Mouse (Mus musculus): ENCODE measurements around the gene Baiap2l2. TPM values are rescaled to one million over a fixed set of nuclear protein-coding genes. Genes with fewer than 3 reads are reported as not detected.

Gene Baiap2l2
- polyA plus RNA-seq, 1 experiment = not detected

GRCm38 (mm10) chr15:79254661-79255060 lies 30.7 kb downstream of the Baiap2l2 start, which contains the start of gene Slc16a8:
TSS of gene Slc16a8 (minus strand) at chr15:79254761.
- no peak for TF ChIP-seq TAL1 (IDR thresholded peaks at IDR 0.05; ENCODE audit: low read length)
- no peak for TF ChIP-seq GATA1 (IDR thresholded peaks at IDR 0.05; ENCODE audit: low read length)
- Histone ChIP-seq H3K9me3 (ENCODE audit: control insufficient read depth, low read length) (no peaks in the 10 kb centered on the region), H3K4me1 (ENCODE audit: control insufficient read depth) (peaks cover 4% of the 10 kb centered on the region), H3K36me3 (ENCODE audit: control insufficient read depth) (no peaks in the 10 kb centered on the region), H3K4me3 (replicated peaks) (no peak within 1 kb of the TSS), H3K27me3 (ENCODE audit: control insufficient read depth) (peaks cover 55% of the 10 kb centered on the region)

DNA sequence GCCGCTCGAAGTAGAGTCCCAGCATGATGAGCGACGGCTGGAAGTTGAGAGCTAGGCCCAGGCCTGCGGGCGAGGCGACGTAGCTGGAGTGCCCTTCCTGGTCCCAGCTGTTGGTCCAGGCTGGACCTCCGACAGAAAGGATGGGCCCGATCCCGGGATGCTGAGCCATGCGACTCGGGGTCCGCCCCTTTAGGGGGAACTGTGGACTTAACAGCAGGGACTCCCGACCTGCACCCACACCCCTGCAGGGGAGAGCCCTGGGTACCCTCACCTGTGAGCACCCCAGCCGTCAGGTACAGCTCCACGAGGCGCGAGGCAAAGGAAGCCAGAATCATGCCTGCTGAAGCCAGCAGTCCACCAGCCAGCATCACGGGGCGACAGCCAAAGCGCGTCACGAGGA lies 32.8 kb downstream of the Baiap2l2 start:
- Histone ChIP-seq H3K36me3 (ENCODE audit: control insufficient read depth) (peaks cover 11% of the 10 kb centered on the region), H3K9me3 (ENCODE audit: control insufficient read depth, low read length) (no peaks in the 10 kb centered on the region), H3K4me1 (ENCODE audit: control insufficient read depth) (peaks cover 4% of the 10 kb centered on the region), H3K4me3 (replicated peaks) (no peak overlapping the region), H3K27me3 (ENCODE audit: control insufficient read depth) (peaks cover 46% of the 10 kb centered on the region)
- no peak for TF ChIP-seq TAL1 (IDR thresholded peaks at IDR 0.05; ENCODE audit: low read length)
- no peak for TF ChIP-seq GATA1 (IDR thresholded peaks at IDR 0.05; ENCODE audit: low read length)

DNA sequence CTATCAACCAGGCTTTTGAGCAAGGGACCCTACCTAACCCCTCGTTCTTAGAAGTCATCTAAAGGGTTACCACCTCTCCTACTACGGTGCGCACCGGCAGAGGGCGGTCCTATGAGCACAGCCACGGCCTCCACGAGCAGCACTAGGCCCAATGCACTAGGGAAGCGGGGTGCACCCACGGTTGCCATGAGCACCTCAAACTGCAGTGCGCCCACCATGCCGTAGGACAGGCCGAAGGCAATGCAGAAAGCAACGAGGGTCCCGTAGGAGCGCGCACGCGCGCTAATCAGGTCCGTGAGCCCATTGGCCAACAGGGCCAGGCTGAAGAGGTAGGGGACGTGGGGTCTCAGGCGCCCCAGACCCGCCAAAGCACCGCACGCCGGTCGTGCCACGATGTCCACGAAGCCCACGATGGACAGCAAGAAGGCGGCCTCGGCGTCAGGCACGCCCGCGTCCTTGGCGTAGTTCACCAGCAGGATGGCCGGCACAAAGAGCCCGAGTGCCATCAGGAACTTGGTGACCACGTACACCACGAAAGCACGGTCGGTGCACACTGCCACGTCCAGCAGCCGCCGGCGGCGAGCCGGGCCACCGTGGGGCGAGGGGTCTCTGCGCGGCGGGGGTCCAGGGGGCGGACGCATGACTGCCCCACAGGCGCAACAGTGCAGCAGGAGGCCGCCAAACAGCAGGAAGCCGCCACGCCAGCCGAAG lies 33.4 kb downstream of the Baiap2l2 start:
- H3K4me3 ChIP-seq (replicated peaks) = no peak overlapping the region

GRCm38 (mm10) chr15:79251168-79251567 lies 34.2 kb downstream of the Baiap2l2 start:
- Histone ChIP-seq H3K4me3 (replicated peaks) (no peak overlapping the region), H3K4me1 (ENCODE audit: control insufficient read depth) (peaks cover 4% of the 10 kb centered on the region), H3K27me3 (ENCODE audit: control insufficient read depth) (peaks cover 46% of the 10 kb centered on the region), H3K36me3 (ENCODE audit: control insufficient read depth) (peaks cover 22% of the 10 kb centered on the region), H3K9me3 (ENCODE audit: control insufficient read depth, low read length) (no peaks in the 10 kb centered on the region)
- TF ChIP-seq TAL1 (IDR thresholded peaks at IDR 0.05; ENCODE audit: low read length) (no peak), GATA1 (IDR thresholded peaks at IDR 0.05; ENCODE audit: low read length) (no peak)

More for the DNA sequence above, 33.4 kb downstream of the Baiap2l2 start:
- Histone ChIP-seq H3K27me3 (ENCODE audit: control insufficient read depth) (peaks cover 46% of the 10 kb centered on the region), H3K36me3 (ENCODE audit: control insufficient read depth) (peaks cover 14% of the 10 kb centered on the region), H3K4me1 (ENCODE audit: control insufficient read depth) (peaks cover 4% of the 10 kb centered on the region), H3K9me3 (ENCODE audit: control insufficient read depth, low read length) (no peaks in the 10 kb centered on the region)
- no peak for TF ChIP-seq TAL1 (IDR thresholded peaks at IDR 0.05; ENCODE audit: low read length)
- TF ChIP-seq GATA1 (IDR thresholded peaks at IDR 0.05; ENCODE audit: low read length) = no peak

- peaks cover 45% of the 10 kb centered on the region for H3K27me3 ChIP-seq (ENCODE audit: control insufficient read depth)
- TF ChIP-seq TAL1 (IDR thresholded peaks at IDR 0.05; ENCODE audit: low read length) (no peak), GATA1 (IDR thresholded peaks at IDR 0.05; ENCODE audit: low read length) (no peak)
- peaks cover 4% of the 10 kb centered on the region for H3K4me1 ChIP-seq (ENCODE audit: control insufficient read depth)
- peaks cover 31% of the 10 kb centered on the region for H3K36me3 ChIP-seq (ENCODE audit: control insufficient read depth)
- no peaks in the 10 kb centered on the region for H3K9me3 ChIP-seq (ENCODE audit: control insufficient read depth, low read length)
- H3K4me3 ChIP-seq (replicated peaks) = no peak overlapping the region
Observed at GRCm38 (mm10) chr15:79250236-79250635, 35.1 kb downstream of the Baiap2l2 start.

- Histone ChIP-seq H3K4me1 (ENCODE audit: control insufficient read depth) (peaks cover 5% of the 10 kb centered on the region), H3K4me3 (replicated peaks) (no peak overlapping the region), H3K27me3 (ENCODE audit: control insufficient read depth) (no peaks in the 10 kb centered on the region), H3K9me3 (ENCODE audit: control insufficient read depth, low read length) (peaks cover 9% of the 10 kb centered on the region), H3K36me3 (ENCODE audit: control insufficient read depth) (peaks cover 66% of the 10 kb centered on the region)
- TF ChIP-seq GATA1 (IDR thresholded peaks at IDR 0.05; ENCODE audit: low read length) = no peak
Observed at GRCm38 (mm10) chr15:79245321-79245720, 40.0 kb downstream of the Baiap2l2 start.

- Histone ChIP-seq H3K4me1 (ENCODE audit: control insufficient read depth) (peaks cover 5% of the 10 kb centered on the region), H3K9me3 (ENCODE audit: control insufficient read depth, low read length) (peaks cover 9% of the 10 kb centered on the region), H3K4me3 (replicated peaks) (no peak overlapping the region), H3K36me3 (ENCODE audit: control insufficient read depth) (peaks cover 75% of the 10 kb centered on the region), H3K27me3 (ENCODE audit: control insufficient read depth) (no peaks in the 10 kb centered on the region)
- TF ChIP-seq GATA1 (IDR thresholded peaks at IDR 0.05; ENCODE audit: low read length) (no peak), TAL1 (IDR thresholded peaks at IDR 0.05; ENCODE audit: low read length) (no peak)
Observed at GRCm38 (mm10) chr15:79244071-79244893, 41.1 kb downstream of the Baiap2l2 start.

DNA sequence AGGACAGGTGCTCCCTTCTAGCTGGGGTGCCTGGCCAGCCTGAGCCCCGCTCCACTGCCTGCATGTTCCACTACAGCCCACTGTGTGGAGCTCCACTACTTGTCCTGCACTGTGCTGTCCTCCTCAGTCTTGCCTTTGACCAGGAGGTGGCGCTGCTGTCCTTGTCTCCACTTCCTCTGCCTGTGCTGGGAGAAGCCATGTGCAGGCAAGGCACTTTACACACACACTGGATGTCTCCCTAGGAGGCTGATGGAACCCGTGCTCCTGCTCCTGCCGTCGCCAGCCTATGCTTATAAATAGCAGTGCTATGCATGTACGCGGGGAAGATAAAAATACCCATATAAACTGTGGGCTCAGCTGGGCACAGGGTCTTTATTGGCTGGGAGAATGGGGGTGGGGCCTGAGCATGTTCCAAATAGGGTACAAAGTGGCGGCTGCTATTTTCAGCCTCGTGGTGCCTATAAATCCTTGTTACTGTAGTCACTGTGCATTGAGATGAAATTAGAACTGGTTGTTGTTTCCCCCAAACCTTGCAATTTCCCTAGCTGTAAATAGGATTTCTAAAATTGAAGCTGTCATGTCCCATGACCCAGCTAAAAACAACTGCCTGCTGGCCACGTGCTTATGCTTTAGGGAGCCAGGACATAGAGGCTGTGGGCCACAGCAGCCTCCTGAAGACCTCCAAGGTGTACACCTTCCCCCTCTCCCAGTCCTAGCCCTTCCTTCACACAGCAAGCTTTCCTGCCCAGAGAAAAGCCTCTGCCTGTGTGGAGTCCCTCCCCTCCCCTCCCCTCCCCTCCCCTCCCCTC lies 41.9 kb downstream of the Baiap2l2 start:
- Histone ChIP-seq H3K36me3 (ENCODE audit: control insufficient read depth) (peaks cover 74% of the 10 kb centered on the region), H3K27me3 (ENCODE audit: control insufficient read depth) (no peaks in the 10 kb centered on the region), H3K4me1 (ENCODE audit: control insufficient read depth) (peaks cover 5% of the 10 kb centered on the region), H3K9me3 (ENCODE audit: control insufficient read depth, low read length) (peaks cover 9% of the 10 kb centered on the region), H3K4me3 (replicated peaks) (no peak overlapping the region)
- TF ChIP-seq GATA1 (IDR thresholded peaks at IDR 0.05; ENCODE audit: low read length) (no peak), TAL1 (IDR thresholded peaks at IDR 0.05; ENCODE audit: low read length) (no peak)

Data from erythroblast, embryonic 14.5 days (primary cell).